Mouse (Mus musculus) embryo, embryonic 10.5 days (tissue): ENCODE measurements around the gene Mdn1.

Source experiments
- DNase-seq: peaks from one replicate; pipeline ENCODE4 v3.0.0-alpha.2; 2015; ENCODE audit warnings: low spot score

The Mdn1 gene

GRCm38 (mm10) chr4:32787110-32787509 is 130.2 kb downstream of the Mdn1 start:
- no peak for DNase-seq

DNA sequence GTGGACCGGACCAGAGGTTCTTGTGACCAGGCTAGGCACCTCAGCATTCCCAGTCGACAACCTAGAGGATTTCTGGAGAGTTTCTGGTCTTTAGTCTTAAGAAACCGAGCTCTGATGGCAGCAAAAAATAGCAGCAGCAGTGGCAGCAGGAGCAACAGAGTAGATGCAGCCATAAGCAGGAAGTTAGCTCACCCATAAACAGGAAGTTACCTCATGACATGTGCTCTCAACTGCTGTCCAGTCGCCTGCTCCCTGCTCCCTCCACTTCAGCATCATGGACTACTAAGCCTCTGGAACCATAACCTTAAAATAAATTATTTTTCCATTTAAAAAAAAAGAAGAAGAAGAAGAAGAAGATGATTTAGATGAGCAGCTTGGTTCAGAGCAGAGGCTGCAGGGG is 132.1 kb downstream of the Mdn1 start:
- no peak for DNase-seq

- DNase-seq = no peak
Observed at GRCm38 (mm10) chr4:32798976-32799375, 142.1 kb downstream of the Mdn1 start.

DNA sequence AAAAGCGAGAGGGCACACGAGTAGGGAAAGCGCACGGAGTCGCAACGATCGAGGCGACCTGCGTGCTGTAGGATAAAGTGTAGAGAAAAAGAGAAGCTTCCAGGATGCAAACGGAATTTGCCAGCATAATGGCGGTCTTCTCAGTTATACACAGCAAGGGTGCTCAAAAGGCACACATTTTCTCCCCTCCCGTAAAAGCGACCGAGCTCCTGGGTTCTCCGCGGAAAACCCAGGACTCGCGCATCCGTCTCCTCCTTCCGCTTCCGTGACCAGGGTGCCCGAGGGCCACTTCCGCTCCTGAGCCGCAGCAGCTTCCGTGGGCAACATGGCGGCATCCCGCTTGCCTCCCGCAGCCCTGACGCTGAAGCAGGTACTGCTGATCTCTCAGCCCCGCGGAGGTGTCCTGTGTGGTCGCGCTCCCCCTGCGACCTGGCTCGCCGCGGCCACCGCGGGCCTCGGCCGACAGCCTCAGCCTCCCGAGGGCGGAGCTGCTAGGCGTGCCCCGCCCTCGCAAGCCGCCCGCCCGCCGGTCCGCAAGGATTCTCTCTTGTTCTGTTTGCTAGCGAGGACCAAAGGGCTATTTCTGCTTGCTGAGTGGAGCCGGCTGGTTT is 143.2 kb downstream of the Mdn1 start, which contains the start of gene Lyrm2:
Gene Lyrm2, plus strand, starts transcription at position 288 of the 611 bp plus-strand sequence.
- peak; percentile 90 for DNase-seq

DNA sequence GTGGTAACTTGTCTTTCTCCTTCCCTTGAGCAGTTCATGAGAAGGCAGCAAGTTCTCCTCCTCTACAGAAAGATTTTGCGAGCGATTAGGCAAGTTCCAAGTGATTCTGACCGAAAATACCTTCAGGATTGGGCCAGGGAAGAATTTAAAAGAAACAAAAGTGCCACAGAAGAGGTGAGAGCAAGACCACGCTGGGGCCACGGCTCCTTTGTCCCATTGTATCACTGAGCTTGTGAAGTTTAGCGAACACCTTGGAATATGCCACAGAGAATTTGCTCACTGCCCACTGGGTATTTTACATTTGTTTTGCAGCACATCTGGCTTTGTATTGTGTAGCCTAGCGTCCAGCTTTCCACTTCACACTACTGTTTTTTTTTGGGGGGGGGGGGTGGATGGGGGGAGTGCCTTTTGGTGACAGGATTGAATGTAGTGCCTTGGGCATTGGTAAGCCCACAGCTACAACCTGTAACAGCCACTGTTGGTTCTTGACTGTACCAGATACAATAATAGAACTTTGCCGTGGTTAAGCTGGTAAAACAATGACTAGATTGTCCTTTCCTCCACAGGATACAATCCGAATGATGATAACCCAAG is 143.8 kb downstream of the Mdn1 start:
- peak; percentile 58 for DNase-seq

- no peak for DNase-seq
Observed at GRCm38 (mm10) chr4:32817478-32817877, 160.6 kb downstream of the Mdn1 start.

DNA sequence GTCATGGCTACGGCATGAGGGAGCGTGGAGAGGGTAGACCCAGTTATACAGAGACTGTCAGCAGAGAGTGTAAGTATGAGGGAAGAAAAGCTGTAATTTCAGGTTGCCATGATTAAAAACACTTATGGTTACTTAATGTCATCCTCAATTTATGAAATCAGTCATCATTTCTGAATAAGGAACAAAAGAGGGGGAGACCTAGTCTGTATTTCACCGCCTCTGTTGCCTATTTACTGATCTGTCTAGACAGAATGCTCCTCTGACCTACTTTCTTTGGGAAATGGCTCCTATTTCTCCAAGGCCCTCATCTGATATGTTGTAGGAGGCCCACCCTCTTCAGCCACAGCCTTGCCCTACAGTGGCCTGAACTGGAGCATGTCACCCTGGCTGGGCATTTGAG is 163.8 kb downstream of the Mdn1 start:
- no peak for DNase-seq

DNA sequence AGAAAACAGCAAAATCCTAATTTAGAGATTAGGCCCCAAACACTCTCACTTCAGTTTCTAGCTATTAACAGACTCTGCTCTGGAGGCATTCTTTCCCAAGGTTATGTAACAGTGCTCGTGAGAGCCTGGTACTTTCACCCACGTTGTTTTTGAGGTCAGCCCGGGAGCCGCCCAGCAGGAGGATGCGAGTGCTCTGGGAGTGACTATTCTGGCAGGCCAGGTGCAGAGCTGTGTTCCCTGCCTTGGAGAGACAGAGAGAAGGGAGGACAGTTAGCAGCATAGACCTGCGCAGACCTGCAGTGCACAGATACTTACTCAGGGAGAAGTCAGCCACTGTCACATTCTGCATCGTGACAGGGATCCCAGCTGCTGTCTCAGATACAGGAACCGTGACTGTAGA is 167.3 kb downstream of the Mdn1 start:
- DNase-seq = no peak
